Mouse (Mus musculus): Measurements from ENCODE around the gene Slc48a1. TPM values are rescaled to one million over a fixed set of nuclear protein-coding genes. Genes with fewer than 3 reads are reported as not detected.

Gene Slc48a1
- polyA plus RNA-seq, 1 experiment, result 133 TPM

DNA sequence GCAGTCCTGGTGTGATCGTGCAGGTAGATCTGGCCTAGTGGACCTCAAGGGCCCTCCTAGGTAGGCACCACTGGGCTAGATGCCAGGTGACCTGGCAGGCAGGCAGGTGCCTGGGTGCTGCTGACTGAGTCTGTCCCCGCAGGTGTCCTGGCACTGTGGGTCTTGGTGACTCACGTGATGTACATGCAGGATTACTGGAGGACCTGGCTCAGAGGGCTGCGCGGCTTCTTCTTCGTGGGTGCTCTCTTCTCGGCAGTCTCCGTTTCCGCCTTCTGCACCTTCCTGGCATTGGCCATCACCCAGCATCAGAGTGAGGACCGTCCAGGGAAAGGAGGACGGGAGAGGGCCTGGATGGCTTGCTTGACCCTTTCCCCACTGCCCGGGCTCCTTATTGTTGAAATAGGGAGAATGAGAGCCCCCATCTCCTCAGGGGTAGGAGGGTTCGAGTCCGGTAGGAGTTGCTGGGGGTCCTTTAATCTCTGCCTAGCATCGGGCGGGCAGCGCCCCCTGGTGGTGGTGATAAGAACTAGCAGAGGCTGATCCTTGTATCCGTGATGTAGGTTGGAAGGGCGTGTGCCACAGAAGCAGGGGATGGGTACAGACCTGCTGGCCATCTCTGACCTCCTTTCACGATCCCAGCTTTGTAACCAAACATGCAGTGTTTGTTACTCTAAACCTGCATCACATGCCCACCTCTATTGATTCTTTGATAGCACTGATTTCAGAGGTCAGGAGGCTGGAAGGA, 11.6 kb downstream of the Slc48a1 start:
- H3K4me1 ChIP-seq (ENCODE audit: control insufficient read depth, insufficient read depth, low read length), result peaks cover 45% of the 10 kb centered on the region
- peak; percentile 82 for TF ChIP-seq CTCF (IDR thresholded peaks at IDR 0.05; ENCODE audit: borderline replicate concordance, insufficient read depth, low read depth, low read length)
- TF ChIP-seq POLR2A (IDR thresholded peaks at IDR 0.05; ENCODE audit: borderline replicate concordance, insufficient read depth, low read length), result no peak
- peak; percentile 76 for DNase-seq
- 16% methylated on average over 20 of the region's 20 CpGs for WGBS
- H3K27ac ChIP-seq (ENCODE audit: insufficient read depth, low read length), result peak overlapping the region; percentile 49
- no peaks in the 10 kb centered on the region for H3K27me3 ChIP-seq (ENCODE audit: control insufficient read depth, insufficient read depth, low read length)
- no peak overlapping the region for H3K4me3 ChIP-seq (replicated peaks; ENCODE audit: insufficient read depth, low read depth, low read length)

DNA sequence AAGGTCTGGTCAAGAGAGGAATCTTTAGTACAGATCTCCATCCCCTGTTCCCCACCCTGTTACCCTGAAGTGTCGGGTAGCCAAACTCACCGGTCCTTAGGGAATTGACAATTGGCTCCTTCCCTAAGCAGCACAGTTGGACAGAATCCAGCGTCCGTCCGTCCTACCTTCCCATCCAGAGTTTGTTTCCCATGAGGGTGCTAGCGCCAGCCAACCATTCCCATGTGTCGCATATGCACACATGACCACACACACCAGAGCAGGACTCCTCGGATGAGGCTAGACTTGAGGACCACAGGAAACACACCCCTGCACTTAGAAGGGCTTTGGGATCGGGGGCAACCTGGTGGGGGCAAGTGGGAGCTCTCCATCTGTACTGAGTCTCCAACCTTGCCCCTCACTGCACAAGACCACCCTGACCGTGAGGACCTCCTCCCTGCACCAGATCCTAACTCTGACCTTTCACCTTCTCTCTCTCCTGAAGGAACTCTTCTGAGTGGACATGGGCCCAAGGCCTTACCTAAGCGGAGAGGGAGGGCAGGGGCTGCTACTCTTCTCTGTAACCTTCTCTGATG, 12.9 kb downstream of the Slc48a1 start:
- Histone ChIP-seq H3K27me3 (ENCODE audit: control insufficient read depth, insufficient read depth, low read length) (no peaks in the 10 kb centered on the region), H3K27ac (ENCODE audit: insufficient read depth, low read length) (no peak overlapping the region), H3K4me3 (replicated peaks; ENCODE audit: insufficient read depth, low read depth, low read length) (no peak overlapping the region), H3K4me1 (ENCODE audit: control insufficient read depth, insufficient read depth, low read length) (peaks cover 41% of the 10 kb centered on the region)
- WGBS, result 57% methylated on average over 11 of the region's 11 CpGs
- TF ChIP-seq CTCF (IDR thresholded peaks at IDR 0.05; ENCODE audit: borderline replicate concordance, insufficient read depth, low read depth, low read length) (no peak), POLR2A (IDR thresholded peaks at IDR 0.05; ENCODE audit: borderline replicate concordance, insufficient read depth, low read length) (no peak)
- no peak for DNase-seq

DNA sequence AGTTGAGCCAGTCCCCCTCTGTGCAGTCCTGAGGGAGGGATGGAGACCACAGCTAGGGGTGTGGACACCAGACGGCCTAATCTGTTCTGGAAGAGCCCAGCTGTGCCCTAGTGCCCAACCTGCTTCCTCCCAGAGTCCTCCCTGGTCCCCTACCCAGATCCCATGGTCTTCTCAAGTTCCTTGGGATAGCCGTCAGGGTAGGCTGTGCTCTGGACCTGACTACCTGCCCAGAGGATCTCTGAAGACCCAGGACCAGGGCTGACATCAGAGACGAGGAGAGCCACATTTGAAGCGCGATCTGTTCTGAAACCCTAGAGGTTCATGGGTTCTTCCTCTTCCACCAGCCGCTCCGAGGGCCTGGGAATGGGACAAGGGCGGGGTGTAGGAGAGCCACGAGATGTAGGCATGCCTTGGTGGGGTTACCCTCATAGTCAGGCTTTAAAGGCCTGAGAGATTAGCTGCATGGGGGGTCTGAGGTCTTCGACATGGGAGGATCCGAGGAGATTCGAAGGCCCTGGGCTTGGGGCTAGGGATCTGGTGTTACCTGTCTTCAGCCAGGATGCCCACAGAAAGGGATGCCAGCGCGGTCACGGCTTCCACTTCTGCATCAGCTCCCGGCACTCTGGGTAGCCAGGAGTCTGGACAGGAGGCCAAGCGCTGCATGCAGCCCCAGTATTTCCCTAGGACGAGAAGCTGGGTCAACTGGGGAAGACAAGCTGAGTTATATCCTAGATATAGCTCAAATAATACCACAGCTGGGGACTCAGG, 15.2 kb downstream of the Slc48a1 start:
- peaks cover 22% of the 10 kb centered on the region for H3K4me1 ChIP-seq (ENCODE audit: control insufficient read depth, insufficient read depth, low read length)
- no peak for TF ChIP-seq CTCF (IDR thresholded peaks at IDR 0.05; ENCODE audit: borderline replicate concordance, insufficient read depth, low read depth, low read length)
- TF ChIP-seq POLR2A (IDR thresholded peaks at IDR 0.05; ENCODE audit: borderline replicate concordance, insufficient read depth, low read length), result no peak
- no peak overlapping the region for H3K27ac ChIP-seq (ENCODE audit: insufficient read depth, low read length)
- H3K4me3 ChIP-seq (replicated peaks; ENCODE audit: insufficient read depth, low read depth, low read length), result no peak overlapping the region
- no peaks in the 10 kb centered on the region for H3K27me3 ChIP-seq (ENCODE audit: control insufficient read depth, insufficient read depth, low read length)
- DNase-seq, result no peak
- WGBS, result 91% methylated on average over 18 of the region's 18 CpGs

DNA sequence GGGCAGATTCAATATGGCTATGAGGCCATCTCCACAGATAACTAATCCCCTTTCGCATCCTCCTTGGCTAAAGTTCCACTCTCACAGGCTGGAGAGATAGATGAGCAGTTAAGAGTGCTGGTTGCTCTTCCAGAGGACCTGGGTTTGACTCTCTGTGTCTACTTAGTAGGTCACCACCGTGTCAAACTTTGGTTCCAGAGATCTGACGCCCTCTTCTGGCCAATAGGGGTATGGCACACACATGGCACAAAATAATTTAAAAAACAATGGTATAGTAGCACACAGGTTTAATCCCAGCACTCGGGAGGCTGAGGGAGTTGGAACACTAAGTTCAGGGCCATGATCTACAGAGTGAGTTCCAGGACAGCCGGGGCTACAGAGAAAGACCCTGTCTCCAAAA, 15.9 kb downstream of the Slc48a1 start:
- Histone ChIP-seq H3K27ac (ENCODE audit: insufficient read depth, low read length) (no peak overlapping the region), H3K4me1 (ENCODE audit: control insufficient read depth, insufficient read depth, low read length) (peaks cover 16% of the 10 kb centered on the region), H3K27me3 (ENCODE audit: control insufficient read depth, insufficient read depth, low read length) (no peaks in the 10 kb centered on the region), H3K4me3 (replicated peaks; ENCODE audit: insufficient read depth, low read depth, low read length) (no peak overlapping the region)
- DNase-seq, result no peak
- TF ChIP-seq POLR2A (IDR thresholded peaks at IDR 0.05; ENCODE audit: borderline replicate concordance, insufficient read depth, low read length) (no peak), CTCF (IDR thresholded peaks at IDR 0.05; ENCODE audit: borderline replicate concordance, insufficient read depth, low read depth, low read length) (peak; percentile 28; the same call in 1 of the 2 replicates)
- 74% methylated on average over 5 of the region's 5 CpGs for WGBS

GRCm38 (mm10) chr15:97795559-97796235, 17.4 kb downstream of the Slc48a1 start:
- Histone ChIP-seq H3K27ac (ENCODE audit: insufficient read depth, low read length) (no peak overlapping the region), H3K27me3 (ENCODE audit: control insufficient read depth, insufficient read depth, low read length) (no peaks in the 10 kb centered on the region), H3K4me3 (replicated peaks; ENCODE audit: insufficient read depth, low read depth, low read length) (no peak overlapping the region), H3K4me1 (ENCODE audit: control insufficient read depth, insufficient read depth, low read length) (peaks cover 5% of the 10 kb centered on the region; the same call in 1 of the 2 replicates)
- 74% methylated on average over 10 of the region's 10 CpGs for WGBS
- DNase-seq, result no peak
- TF ChIP-seq CTCF (IDR thresholded peaks at IDR 0.05; ENCODE audit: borderline replicate concordance, insufficient read depth, low read depth, low read length), result no peak
- TF ChIP-seq POLR2A (IDR thresholded peaks at IDR 0.05; ENCODE audit: borderline replicate concordance, insufficient read depth, low read length), result no peak

DNA sequence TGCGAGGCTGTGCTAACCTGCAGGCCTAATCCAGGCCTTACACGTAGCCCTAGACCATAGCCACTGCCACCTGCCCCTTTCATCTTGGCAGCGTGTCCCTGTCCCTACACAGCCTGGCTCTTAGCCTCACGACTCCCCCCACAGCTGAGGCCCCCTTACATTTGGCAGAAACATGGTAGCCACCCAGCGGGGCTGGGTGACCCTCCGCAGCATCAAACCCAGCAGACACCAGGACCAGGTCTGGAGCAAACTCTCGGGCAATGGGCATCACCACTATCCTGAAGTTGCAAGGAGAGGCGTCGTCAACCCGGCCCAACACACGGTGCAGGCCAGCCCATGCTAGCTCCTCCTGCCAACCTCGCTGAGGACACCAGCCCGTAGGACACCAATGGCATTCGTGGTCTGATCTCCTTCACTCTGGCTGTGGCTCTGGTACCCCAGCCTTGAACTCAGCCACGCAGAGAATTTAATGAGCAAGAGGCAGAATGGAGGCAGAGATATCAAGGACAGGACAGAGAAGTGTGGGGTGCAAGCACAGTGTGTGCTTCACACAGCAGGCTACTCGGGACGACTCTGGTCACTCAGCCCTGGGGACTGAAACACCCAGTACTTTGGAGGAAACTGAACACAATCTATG, 18.5 kb downstream of the Slc48a1 start:
- no peak for DNase-seq
- Histone ChIP-seq H3K4me1 (ENCODE audit: control insufficient read depth, insufficient read depth, low read length) (peaks cover 2% of the 10 kb centered on the region), H3K4me3 (replicated peaks; ENCODE audit: insufficient read depth, low read depth, low read length) (no peak overlapping the region), H3K27ac (ENCODE audit: insufficient read depth, low read length) (no peak overlapping the region), H3K27me3 (ENCODE audit: control insufficient read depth, insufficient read depth, low read length) (no peaks in the 10 kb centered on the region)
- no peak for TF ChIP-seq POLR2A (IDR thresholded peaks at IDR 0.05; ENCODE audit: borderline replicate concordance, insufficient read depth, low read length)
- no peak for TF ChIP-seq CTCF (IDR thresholded peaks at IDR 0.05; ENCODE audit: borderline replicate concordance, insufficient read depth, low read depth, low read length)
- 63% methylated on average over 17 of the region's 17 CpGs for WGBS

DNA sequence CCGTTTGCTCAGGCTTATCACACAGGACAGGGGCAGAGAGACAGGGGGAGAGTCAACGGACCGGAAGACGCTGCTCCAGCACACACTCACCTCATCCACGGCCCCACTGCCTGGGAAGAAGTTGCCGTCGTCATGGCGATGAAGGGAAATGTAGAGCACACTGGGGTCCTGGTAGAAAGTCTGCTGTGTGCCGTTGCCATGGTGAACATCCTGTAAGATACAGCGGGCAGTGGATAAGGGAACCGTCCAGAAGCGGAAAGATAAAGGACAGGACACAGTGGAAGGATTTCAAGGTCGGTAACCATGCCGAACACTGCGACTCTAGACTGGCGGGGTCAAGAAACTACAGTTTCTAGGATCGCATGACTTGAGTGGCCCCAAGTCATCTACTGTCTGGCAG, 19.8 kb downstream of the Slc48a1 start:
- no peak for DNase-seq
- Histone ChIP-seq H3K4me3 (replicated peaks; ENCODE audit: insufficient read depth, low read depth, low read length) (no peak overlapping the region), H3K27me3 (ENCODE audit: control insufficient read depth, insufficient read depth, low read length) (no peaks in the 10 kb centered on the region), H3K4me1 (ENCODE audit: control insufficient read depth, insufficient read depth, low read length) (peaks cover 11% of the 10 kb centered on the region), H3K27ac (ENCODE audit: insufficient read depth, low read length) (no peak overlapping the region)
- no peak for TF ChIP-seq POLR2A (IDR thresholded peaks at IDR 0.05; ENCODE audit: borderline replicate concordance, insufficient read depth, low read length)
- no peak for TF ChIP-seq CTCF (IDR thresholded peaks at IDR 0.05; ENCODE audit: borderline replicate concordance, insufficient read depth, low read depth, low read length)
- WGBS, result 53% methylated on average over 17 of the region's 17 CpGs
